Mouse (Mus musculus) forebrain, postnatal 0 days (tissue): ENCODE measurements around the gene Tnrc6a. TPM values are rescaled to one million over a fixed set of nuclear protein-coding genes. Genes with fewer than 3 reads are reported as not detected.

Experiments used
- ATAC-seq: fragments of 200-750 bp; cut with Nextera tagmentation; 2 replicates; pipeline ENCODE4 v1.8.0; 2017; ENCODE audit warnings: mild to moderate bottlenecking, moderate library complexity
- DNase-seq: peaks from one replicate; pipeline ENCODE4 v3.0.0-alpha.2; 2015
- H3K27ac ChIP-seq: fragments of 300-500 bp; sonication (generic); 2 replicates; pipeline ENCODE4 v1.5.1; 2014; ENCODE audit warnings: low read depth, mild to moderate bottlenecking, antibody characterized with exemption, low read length, moderate library complexity, mixed read lengths
- H3K27me3 ChIP-seq: fragments of 300-500 bp; sonication (generic); 2 replicates; pipeline ENCODE4 v1.6.1; 2014; ENCODE audit warnings: mild to moderate bottlenecking, low read length, mixed read lengths; ENCODE audit not compliant: insufficient read depth
- H3K36me3 ChIP-seq: fragments of 300-500 bp; sonication (generic); 2 replicates; pipeline ENCODE4 v1.6.1; 2014; ENCODE audit warnings: mild to moderate bottlenecking, moderate library complexity; ENCODE audit not compliant: insufficient read depth
- H3K4me1 ChIP-seq: fragments of 300-500 bp; sonication (generic); 2 replicates; pipeline ENCODE4 v1.6.1; 2014; ENCODE audit warnings: antibody characterized with exemption; ENCODE audit not compliant: insufficient read depth
- H3K4me2 ChIP-seq: fragments of 300-500 bp; sonication (generic); 2 replicates; pipeline ENCODE4 v1.6.1; 2014; ENCODE audit warnings: low read depth, mild to moderate bottlenecking, moderate library complexity
- H3K4me3 ChIP-seq: fragments of 300-500 bp; sonication (generic); 2 replicates; pipeline ENCODE4 v1.5.1; 2014; ENCODE audit warnings: low read depth, low read length, mixed read lengths
- H3K9ac ChIP-seq: fragments of 300-500 bp; sonication (generic); 2 replicates; pipeline ENCODE4 v1.6.1; 2014; ENCODE audit warnings: mild to moderate bottlenecking
- H3K9me3 ChIP-seq: fragments of 300-500 bp; sonication (generic); 2 replicates; pipeline ENCODE4 v1.6.1; 2016; ENCODE audit warnings: low read length
- CTCF ChIP-seq: sonication (generic); IDR thresholded peaks from 2 replicates; pipeline ENCODE4 v1.5.1; 2016; ENCODE audit warnings: antibody characterized with exemption, control low read depth, low read depth
- WGBS: fragments of 180-500 bp; shearing (Covaris S2); extraction: QIAGEN DNeasy Blood & Tissue Kit; methylation state at CpG from one replicate; pipeline ENCODE4 v1.1.7; 2014; 5-methylcytosine and 5-hydroxymethylcytosine counted together
- polyA plus RNA-seq: library from polyadenylated mRNA; unstranded; fragments of >200 nt; fragmentation: Nextera tagmentation; extraction: Ambion mirVana; gene quantifications from 2 replicates; pipeline ENCODE4 v1.2.1, GENCODE M21; 2015
- total RNA-seq: library from RNA; depleted of rRNA; stranded (reverse); fragments of >200 nt; gene quantifications from 2 replicates; pipeline ENCODE4 v1.2.3, GENCODE M21; 2014

Gene Tnrc6a
- total and polyA plus RNA-seq, 2 experiments from 2014 or later: 40.7 to 48.0 TPM

DNA sequence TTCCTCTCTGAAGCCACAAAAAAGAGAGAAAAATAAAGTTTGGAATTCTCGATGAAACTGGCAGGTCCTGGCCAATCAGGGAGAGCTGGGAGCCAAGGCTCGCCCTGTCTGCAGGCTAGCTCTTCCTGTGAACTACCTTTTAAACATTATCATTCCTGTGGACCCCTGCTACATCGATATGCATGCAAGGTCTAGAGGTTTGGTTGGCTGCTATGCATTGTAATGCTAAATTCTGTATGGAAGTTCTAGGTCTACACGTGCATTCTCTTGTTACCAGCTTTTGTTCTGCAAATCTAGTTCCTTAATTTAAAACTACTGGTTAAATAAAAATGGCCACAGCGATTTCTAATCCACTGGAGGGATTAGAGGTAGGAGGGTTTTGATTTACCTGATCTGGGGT lies 87.8 kb downstream of the Tnrc6a start:
- Histone ChIP-seq H3K4me2 (no peak overlapping the region), H3K9me3 (no peaks in the 10 kb centered on the region), H3K27me3 (no peaks in the 10 kb centered on the region), H3K4me1 (no peaks in the 10 kb centered on the region), H3K9ac (no peak overlapping the region), H3K4me3 (no peak overlapping the region), H3K27ac (no peak overlapping the region), H3K36me3 (no peaks in the 10 kb centered on the region)
- 48% methylated on average over 5 of the region's 5 CpGs for WGBS
- DNase-seq (no peak), ATAC-seq (no peak)
- no peak for TF ChIP-seq CTCF

GRCm38 (mm10) chr7:123212316-123212715 lies 88.6 kb downstream of the Tnrc6a start:
- Histone ChIP-seq H3K9me3 (no peaks in the 10 kb centered on the region), H3K4me3 (no peak overlapping the region), H3K27ac (no peak overlapping the region), H3K27me3 (no peaks in the 10 kb centered on the region), H3K4me2 (no peak overlapping the region), H3K36me3 (no peaks in the 10 kb centered on the region), H3K9ac (no peak overlapping the region), H3K4me1 (no peaks in the 10 kb centered on the region)
- no peak for TF ChIP-seq CTCF
- WGBS: 85% methylated on average over 5 of the region's 5 CpGs
- DNase-seq (no peak), ATAC-seq (no peak)

DNA sequence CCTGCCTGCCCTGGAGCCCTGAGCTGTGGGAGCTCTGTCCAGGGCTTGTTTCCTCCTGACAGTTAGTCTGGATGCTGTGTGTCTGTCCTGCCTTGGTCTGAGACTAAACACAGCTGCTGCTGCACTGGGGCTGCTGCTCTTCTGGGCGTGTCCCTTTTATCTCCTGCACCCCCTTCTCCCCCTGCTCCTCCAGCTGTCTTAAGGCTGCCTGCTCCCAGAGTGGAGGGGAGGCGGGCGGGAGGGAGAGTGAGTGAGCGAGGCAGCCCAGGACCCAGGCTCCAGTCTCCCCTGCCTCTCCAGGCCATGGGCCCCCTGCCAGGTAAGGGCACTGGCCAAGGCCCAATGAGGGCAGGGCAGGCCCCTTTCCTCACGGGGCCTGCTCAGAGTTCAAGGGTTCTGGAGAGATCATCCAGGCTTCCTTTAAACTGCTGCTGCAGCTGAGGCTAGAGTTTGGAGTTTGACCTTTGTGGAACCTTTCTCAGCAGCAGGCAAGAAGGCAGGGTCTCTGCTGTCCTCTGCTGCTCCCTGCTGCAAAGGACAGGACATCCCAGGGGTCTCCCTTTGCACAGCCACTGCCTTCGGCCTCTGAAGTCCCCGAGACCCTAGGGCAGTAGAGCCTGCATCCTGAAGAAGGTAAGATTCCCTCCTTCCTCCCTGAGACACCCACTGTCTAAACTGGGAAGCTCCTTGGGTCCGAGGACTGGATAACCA lies 90.8 kb downstream of the Tnrc6a start, which contains the start of gene Slc5a11:
Gene Slc5a11, plus strand, starts transcription at position 416 of the 711 bp plus-strand sequence.
- Histone ChIP-seq H3K27ac (no peak within 1 kb of the TSS), H3K4me2 (no peak within 1 kb of the TSS), H3K9me3 (no peaks in the 10 kb centered on the region), H3K36me3 (no peaks in the 10 kb centered on the region), H3K4me3 (no peak within 1 kb of the TSS), H3K4me1 (no peaks in the 10 kb centered on the region), H3K9ac (no peak within 1 kb of the TSS), H3K27me3 (no peaks in the 10 kb centered on the region)
- ATAC-seq (peak; percentile 40; the same call in 1 of the 2 replicates), DNase-seq (no peak)
- TF ChIP-seq CTCF: no peak
- WGBS: 41% methylated on average over 8 of the region's 8 CpGs

- H3K27ac ChIP-seq: no peak overlapping the region
- ATAC-seq (no peak), DNase-seq (no peak)
- no peak overlapping the region for H3K9ac ChIP-seq
- H3K9me3 ChIP-seq: no peaks in the 10 kb centered on the region
- no peaks in the 10 kb centered on the region for H3K27me3 ChIP-seq
- TF ChIP-seq CTCF: no peak
- no peaks in the 10 kb centered on the region for H3K4me1 ChIP-seq
- WGBS: 66% methylated on average over 2 of the region's 2 CpGs
- no peak overlapping the region for H3K4me3 ChIP-seq
- no peaks in the 10 kb centered on the region for H3K36me3 ChIP-seq
- no peak overlapping the region for H3K4me2 ChIP-seq
Observed at GRCm38 (mm10) chr7:123215138-123215537, 91.5 kb downstream of the Tnrc6a start.

GRCm38 (mm10) chr7:123217448-123218354 lies 94.0 kb downstream of the Tnrc6a start:
- Histone ChIP-seq H3K27me3 (no peaks in the 10 kb centered on the region), H3K9me3 (no peaks in the 10 kb centered on the region), H3K4me3 (no peak overlapping the region), H3K9ac (no peak overlapping the region), H3K27ac (no peak overlapping the region), H3K36me3 (no peaks in the 10 kb centered on the region), H3K4me1 (no peaks in the 10 kb centered on the region), H3K4me2 (no peak overlapping the region)
- WGBS: 81% methylated on average over 7 of the region's 7 CpGs
- DNase-seq: no peak
- TF ChIP-seq CTCF: no peak
- ATAC-seq: no peak

DNA sequence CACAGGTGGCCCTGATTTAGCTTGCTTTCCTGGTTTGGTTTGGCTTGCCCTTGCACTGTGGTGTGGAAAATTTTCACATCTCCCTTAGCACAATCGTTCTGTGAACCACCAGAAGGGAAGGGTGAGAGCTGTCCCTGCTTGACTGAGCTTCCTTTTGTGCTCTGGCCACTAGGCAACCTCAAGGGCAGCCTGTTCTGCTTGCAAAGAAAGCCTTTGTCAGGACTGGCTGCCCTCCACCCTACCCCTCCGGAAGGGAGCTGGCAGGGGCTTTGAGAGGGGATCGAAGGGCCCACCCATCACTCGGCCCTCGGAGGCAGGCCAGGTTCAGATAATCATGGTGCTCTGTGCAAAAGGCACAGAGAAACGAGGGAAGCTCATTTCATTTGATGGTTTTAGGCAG lies 94.9 kb downstream of the Tnrc6a start:
- H3K4me2 ChIP-seq: no peak overlapping the region
- no peak for DNase-seq
- H3K4me3 ChIP-seq: no peak overlapping the region
- H3K9me3 ChIP-seq: no peaks in the 10 kb centered on the region
- H3K27me3 ChIP-seq: no peaks in the 10 kb centered on the region
- ATAC-seq: peak; percentile 78
- no peaks in the 10 kb centered on the region for H3K4me1 ChIP-seq
- TF ChIP-seq CTCF: no peak
- no peaks in the 10 kb centered on the region for H3K36me3 ChIP-seq
- no peak overlapping the region for H3K9ac ChIP-seq
- WGBS: 21% methylated on average over 6 of the region's 6 CpGs
- H3K27ac ChIP-seq: no peak overlapping the region
